Mouse (Mus musculus): ENCODE results near the gene Ndufs6.

- TF ChIP-seq CTCF (IDR thresholded peaks at IDR 0.05; ENCODE audit: control insufficient read depth, insufficient read depth, insufficient replicate concordance, low read depth, low read length) (no peak), POLR2A (IDR thresholded peaks at IDR 0.05; ENCODE audit: control insufficient read depth, low read depth, low read length) (no peak)
These were observed 8.3 kb downstream of the Ndufs6 start for GRCm38 (mm10) chr13:73320048-73320447.
